Mouse (Mus musculus): ENCODE measurements around the gene Tnfrsf21. TPM values are rescaled to one million over a fixed set of nuclear protein-coding genes. Genes with fewer than 3 reads are reported as not detected.
A peak's percentile ranks its signal among the peaks of the same experiment; 100 is the strongest.

The Tnfrsf21 gene
- polyA plus RNA-seq, 1 experiment from 2014 or later = 23.6 TPM

GRCm38 (mm10) chr17:43072142-43072786, 55.9 kb downstream of the Tnfrsf21 start:
- Histone ChIP-seq H3K27ac (replicated peaks) (no peak overlapping the region), H3K4me3 (no peak overlapping the region), H3K36me3 (replicated peaks) (peaks cover 29% of the 10 kb centered on the region), H3K4me1 (peaks cover 10% of the 10 kb centered on the region), H3K27me3 (replicated peaks; ENCODE audit: low read depth, poor library complexity, severe bottlenecking) (no peaks in the 10 kb centered on the region), H3K9me3 (no peaks in the 10 kb centered on the region)
- no peak for DNase-seq (ENCODE audit: low spot score)
- 64% methylated on average over 11 of the region's 11 CpGs for WGBS

GRCm38 (mm10) chr17:43072787-43073148, 56.4 kb downstream of the Tnfrsf21 start:
- no peak for DNase-seq (ENCODE audit: low spot score)
- Histone ChIP-seq H3K36me3 (replicated peaks) (peaks cover 24% of the 10 kb centered on the region), H3K27me3 (replicated peaks; ENCODE audit: low read depth, poor library complexity, severe bottlenecking) (no peaks in the 10 kb centered on the region), H3K4me3 (no peak overlapping the region), H3K9me3 (no peaks in the 10 kb centered on the region), H3K27ac (replicated peaks) (no peak overlapping the region), H3K4me1 (peaks cover 15% of the 10 kb centered on the region)
- 58% methylated on average over 5 of the region's 5 CpGs for WGBS

- Histone ChIP-seq H3K36me3 (replicated peaks) (peaks cover 19% of the 10 kb centered on the region), H3K27ac (replicated peaks) (no peak overlapping the region), H3K4me3 (no peak overlapping the region), H3K4me1 (peaks cover 16% of the 10 kb centered on the region), H3K27me3 (replicated peaks; ENCODE audit: low read depth, poor library complexity, severe bottlenecking) (no peaks in the 10 kb centered on the region), H3K9me3 (no peaks in the 10 kb centered on the region)
- 79% methylated on average over 5 of the region's 5 CpGs for WGBS
- no peak for DNase-seq (ENCODE audit: low spot score)
Observed at GRCm38 (mm10) chr17:43074391-43074790, 58.0 kb downstream of the Tnfrsf21 start.

- WGBS = 79% methylated on average over 8 of the region's 8 CpGs
- no peak overlapping the region for H3K27ac ChIP-seq (replicated peaks)
- no peaks in the 10 kb centered on the region for H3K9me3 ChIP-seq
- no peaks in the 10 kb centered on the region for H3K27me3 ChIP-seq (replicated peaks; ENCODE audit: low read depth, poor library complexity, severe bottlenecking)
- no peak overlapping the region for H3K4me3 ChIP-seq
- no peak for DNase-seq (ENCODE audit: low spot score)
- peaks cover 16% of the 10 kb centered on the region for H3K4me1 ChIP-seq
- peaks cover 12% of the 10 kb centered on the region for H3K36me3 ChIP-seq (replicated peaks)
Observed at GRCm38 (mm10) chr17:43075100-43075499, 58.7 kb downstream of the Tnfrsf21 start.

- DNase-seq (ENCODE audit: low spot score) = no peak
- Histone ChIP-seq H3K36me3 (replicated peaks) (peaks cover 6% of the 10 kb centered on the region), H3K27me3 (replicated peaks; ENCODE audit: low read depth, poor library complexity, severe bottlenecking) (no peaks in the 10 kb centered on the region), H3K9me3 (no peaks in the 10 kb centered on the region), H3K27ac (replicated peaks) (no peak overlapping the region), H3K4me1 (peaks cover 16% of the 10 kb centered on the region), H3K4me3 (no peak overlapping the region)
- 82% methylated on average over 8 of the region's 8 CpGs for WGBS
Observed at GRCm38 (mm10) chr17:43075937-43076336, 59.6 kb downstream of the Tnfrsf21 start.

- H3K4me3 ChIP-seq = no peak overlapping the region
- WGBS = 46% methylated on average over 18 of the region's 18 CpGs
- no peaks in the 10 kb centered on the region for H3K36me3 ChIP-seq (replicated peaks)
- DNase-seq (ENCODE audit: low spot score) = peak; percentile 82
- no peaks in the 10 kb centered on the region for H3K27me3 ChIP-seq (replicated peaks; ENCODE audit: low read depth, poor library complexity, severe bottlenecking)
- peaks cover 16% of the 10 kb centered on the region for H3K4me1 ChIP-seq
- H3K27ac ChIP-seq (replicated peaks) = peak overlapping the region; percentile 48
- H3K9me3 ChIP-seq = no peaks in the 10 kb centered on the region
Observed at GRCm38 (mm10) chr17:43076801-43077493, 60.6 kb downstream of the Tnfrsf21 start.

- Histone ChIP-seq H3K9me3 (no peaks in the 10 kb centered on the region), H3K36me3 (replicated peaks) (no peaks in the 10 kb centered on the region), H3K27ac (replicated peaks) (peak overlapping the region; percentile 48), H3K4me3 (no peak overlapping the region), H3K27me3 (replicated peaks; ENCODE audit: low read depth, poor library complexity, severe bottlenecking) (no peaks in the 10 kb centered on the region), H3K4me1 (peaks cover 16% of the 10 kb centered on the region)
- WGBS = 54% methylated on average over 4 of the region's 4 CpGs
- no peak for DNase-seq (ENCODE audit: low spot score)
Observed at GRCm38 (mm10) chr17:43077540-43077939, 61.2 kb downstream of the Tnfrsf21 start.

- WGBS = 89% methylated on average over 5 of the region's 5 CpGs
- H3K27ac ChIP-seq (replicated peaks) = no peak overlapping the region
- DNase-seq (ENCODE audit: low spot score) = no peak
- peaks cover 10% of the 10 kb centered on the region for H3K36me3 ChIP-seq (replicated peaks)
- no peaks in the 10 kb centered on the region for H3K9me3 ChIP-seq
- peaks cover 9% of the 10 kb centered on the region for H3K4me1 ChIP-seq
- H3K4me3 ChIP-seq = no peak overlapping the region
- no peaks in the 10 kb centered on the region for H3K27me3 ChIP-seq (replicated peaks; ENCODE audit: low read depth, poor library complexity, severe bottlenecking)
Observed at GRCm38 (mm10) chr17:43081225-43081624, 64.9 kb downstream of the Tnfrsf21 start.

- Histone ChIP-seq H3K4me3 (no peak overlapping the region), H3K27ac (replicated peaks) (no peak overlapping the region)
- WGBS = 88% methylated on average over 6 of the region's 6 CpGs
Observed at GRCm38 (mm10) chr17:43089496-43089895, 73.1 kb downstream of the Tnfrsf21 start.

GRCm38 (mm10) chr17:43090948-43091724, 74.8 kb downstream of the Tnfrsf21 start:
- no peak overlapping the region for H3K27ac ChIP-seq (replicated peaks)
- no peaks in the 10 kb centered on the region for H3K9me3 ChIP-seq
- H3K27me3 ChIP-seq (replicated peaks; ENCODE audit: low read depth, poor library complexity, severe bottlenecking) = no peaks in the 10 kb centered on the region
- no peak for DNase-seq (ENCODE audit: low spot score)
- WGBS = 89% methylated on average over 3 of the region's 3 CpGs
- H3K36me3 ChIP-seq (replicated peaks) = peaks cover 30% of the 10 kb centered on the region
- no peak overlapping the region for H3K4me3 ChIP-seq
- H3K4me1 ChIP-seq = no peaks in the 10 kb centered on the region

More at GRCm38 (mm10) chr17:43089496-43089895, 73.1 kb downstream of the Tnfrsf21 start:
- no peak for DNase-seq (ENCODE audit: low spot score)
- Histone ChIP-seq H3K9me3 (no peaks in the 10 kb centered on the region), H3K36me3 (replicated peaks) (peaks cover 40% of the 10 kb centered on the region), H3K4me1 (no peaks in the 10 kb centered on the region), H3K27me3 (replicated peaks; ENCODE audit: low read depth, poor library complexity, severe bottlenecking) (no peaks in the 10 kb centered on the region)

- no peak overlapping the region for H3K4me3 ChIP-seq
- peaks cover 21% of the 10 kb centered on the region for H3K36me3 ChIP-seq (replicated peaks)
- H3K9me3 ChIP-seq = no peaks in the 10 kb centered on the region
- no peak for DNase-seq (ENCODE audit: low spot score)
- 49% methylated on average over 8 of the region's 8 CpGs for WGBS
- no peaks in the 10 kb centered on the region for H3K4me1 ChIP-seq
- no peaks in the 10 kb centered on the region for H3K27me3 ChIP-seq (replicated peaks; ENCODE audit: low read depth, poor library complexity, severe bottlenecking)
- H3K27ac ChIP-seq (replicated peaks) = no peak overlapping the region
Observed at GRCm38 (mm10) chr17:43092280-43092995, 76.1 kb downstream of the Tnfrsf21 start.

GRCm38 (mm10) chr17:43094285-43094684, 77.9 kb downstream of the Tnfrsf21 start:
- 47% methylated on average over 2 of the region's 2 CpGs for WGBS
- Histone ChIP-seq H3K27me3 (replicated peaks; ENCODE audit: low read depth, poor library complexity, severe bottlenecking) (no peaks in the 10 kb centered on the region), H3K4me1 (no peaks in the 10 kb centered on the region), H3K36me3 (replicated peaks) (peaks cover 8% of the 10 kb centered on the region; the same call in 1 of the 2 replicates), H3K9me3 (no peaks in the 10 kb centered on the region), H3K4me3 (no peak overlapping the region), H3K27ac (replicated peaks) (no peak overlapping the region)
- no peak for DNase-seq (ENCODE audit: low spot score)
